Mouse (Mus musculus): ENCODE measurements around the gene Npr1.

GRCm38 (mm10) chr3:90508287-90508949 lies 42.8 kb upstream of the Npr1 start:
- TF ChIP-seq GATA1 (IDR thresholded peaks at IDR 0.05; ENCODE audit: low read length) (no peak), TAL1 (IDR thresholded peaks at IDR 0.05; ENCODE audit: low read length) (no peak)

Measured in erythroblast, embryonic 14.5 days (primary cell).